Mouse (Mus musculus) hindbrain, embryonic 14.5 days (tissue): ENCODE measurements around the gene Olfr548-ps1. TPM values are rescaled to one million over a fixed set of nuclear protein-coding genes. Genes with fewer than 3 reads are reported as not detected.

Experiments used
- ATAC-seq: fragments of 200-750 bp; cut with Nextera tagmentation; 2 replicates; pipeline ENCODE4 v1.8.0; 2017; ENCODE audit warnings: moderate number of reproducible peaks, mild to moderate bottlenecking, moderate TSS enrichment, moderate library complexity; ENCODE audit not compliant: low FRiP score
- DNase-seq: peaks from one replicate; pipeline ENCODE4 v3.0.0-alpha.2; 2015; ENCODE audit warnings: low spot score
- H3K27ac ChIP-seq: fragments of 300-500 bp; sonication (generic); 2 replicates; pipeline ENCODE4 v1.5.1; 2014; ENCODE audit warnings: mild to moderate bottlenecking, moderate library complexity
- H3K27me3 ChIP-seq: fragments of 300-500 bp; sonication (generic); 2 replicates; pipeline ENCODE4 v1.6.1; 2014; ENCODE audit warnings: mild to moderate bottlenecking, low read length, mixed read lengths; ENCODE audit not compliant: control insufficient read depth, insufficient read depth
- H3K36me3 ChIP-seq: fragments of 300-500 bp; sonication (generic); replicated peaks from 2 replicates; pipeline ENCODE4 v1.6.1; 2014; ENCODE audit not compliant: control insufficient read depth, insufficient read depth
- H3K4me1 ChIP-seq: fragments of 300-500 bp; sonication (generic); replicated peaks from 2 replicates; pipeline ENCODE4 v1.6.1; 2014; ENCODE audit warnings: antibody characterized with exemption, low read length, mixed read lengths; ENCODE audit not compliant: control insufficient read depth, insufficient read depth
- H3K4me2 ChIP-seq: fragments of 300-500 bp; sonication (generic); replicated peaks from 2 replicates; pipeline ENCODE4 v1.6.1; 2014; ENCODE audit warnings: mild to moderate bottlenecking, moderate library complexity
- H3K4me3 ChIP-seq: fragments of 300-500 bp; sonication (generic); replicated peaks from 2 replicates; pipeline ENCODE4 v1.5.1; 2014; ENCODE audit warnings: mild to moderate bottlenecking, low read length
- H3K9ac ChIP-seq: fragments of 300-500 bp; sonication (generic); 2 replicates; pipeline ENCODE4 v1.6.1; 2014
- H3K9me3 ChIP-seq: fragments of 300-500 bp; sonication (generic); 2 replicates; pipeline ENCODE4 v1.6.1; 2016; ENCODE audit warnings: low read length; ENCODE audit not compliant: control insufficient read depth
- WGBS: fragments of 180-500 bp; shearing (Covaris S2); extraction: QIAGEN DNeasy Blood & Tissue Kit; methylation state at CpG from one replicate; pipeline ENCODE4 v1.1.7; 2014; 5-methylcytosine and 5-hydroxymethylcytosine counted together
- polyA plus RNA-seq: library from polyadenylated mRNA; unstranded; fragments of >200 nt; fragmentation: Nextera tagmentation; extraction: Ambion mirVana; gene quantifications from 2 replicates; pipeline ENCODE4 v1.2.1, GENCODE M21; 2014

The Olfr548-ps1 gene
- polyA plus RNA-seq, 1 experiment from 2014 or later = not detected

GRCm38 (mm10) chr7:102512814-102513435 is 27.8 kb upstream of the Olfr548-ps1 start:
- Histone ChIP-seq H3K36me3 (no peaks in the 10 kb centered on the region), H3K9me3 (no peaks in the 10 kb centered on the region), H3K4me3 (peak overlapping the region; percentile 50), H3K4me1 (no peaks in the 10 kb centered on the region), H3K4me2 (peak overlapping the region; percentile 74), H3K27me3 (0 out of 2 replicates have a peak, but pooled peaks cover 10% of the 10 kb centered on the region), H3K27ac (no peak overlapping the region), H3K9ac (peak overlapping the region; percentile 75)
- under 1% methylated on average over 54 of the region's 54 CpGs for WGBS
- peak; percentile 93 for DNase-seq
- peak; percentile 97 for ATAC-seq

- no peak overlapping the region for H3K4me3 ChIP-seq
- no peak overlapping the region for H3K27ac ChIP-seq
- no peaks in the 10 kb centered on the region for H3K4me1 ChIP-seq
- WGBS = 75% methylated on average over 4 of the region's 4 CpGs
- no peak for DNase-seq
- H3K4me2 ChIP-seq = no peak overlapping the region
- no peaks in the 10 kb centered on the region for H3K36me3 ChIP-seq
- H3K27me3 ChIP-seq = 0 out of 2 replicates have a peak, but pooled peaks cover 10% of the 10 kb centered on the region
- no peak for ATAC-seq
- H3K9me3 ChIP-seq = no peaks in the 10 kb centered on the region
- H3K9ac ChIP-seq = no peak overlapping the region
Measured at GRCm38 (mm10) chr7:102514144-102514543, 26.6 kb upstream of the Olfr548-ps1 start.

- Histone ChIP-seq H3K4me3 (no peak overlapping the region), H3K27me3 (0 out of 2 replicates have a peak, but pooled peaks cover 10% of the 10 kb centered on the region), H3K27ac (no peak overlapping the region), H3K9ac (no peak overlapping the region), H3K4me2 (no peak overlapping the region), H3K4me1 (no peaks in the 10 kb centered on the region), H3K9me3 (no peaks in the 10 kb centered on the region), H3K36me3 (no peaks in the 10 kb centered on the region)
- WGBS = 64% methylated on average over 10 of the region's 10 CpGs
- DNase-seq (no peak), ATAC-seq (no peak)
Measured at GRCm38 (mm10) chr7:102516261-102517050, 24.2 kb upstream of the Olfr548-ps1 start.

- Histone ChIP-seq H3K27me3 (0 out of 2 replicates have a peak, but pooled peaks cover 9% of the 10 kb centered on the region), H3K4me1 (no peaks in the 10 kb centered on the region), H3K9ac (no peak overlapping the region), H3K4me3 (no peak overlapping the region), H3K36me3 (no peaks in the 10 kb centered on the region), H3K9me3 (no peaks in the 10 kb centered on the region), H3K27ac (no peak overlapping the region), H3K4me2 (no peak overlapping the region)
- DNase-seq = no peak
- ATAC-seq = no peak
- 73% methylated on average over 2 of the region's 2 CpGs for WGBS
Measured at GRCm38 (mm10) chr7:102517051-102517335, 23.7 kb upstream of the Olfr548-ps1 start.

GRCm38 (mm10) chr7:102529052-102529451 is 11.6 kb upstream of the Olfr548-ps1 start:
- 88% methylated on average over 1 of the region's 1 CpGs for WGBS

GRCm38 (mm10) chr7:102534449-102534848 is 6.2 kb upstream of the Olfr548-ps1 start, which contains the start of gene Olfr547:
Gene Olfr547, plus strand, starts transcription at chr7:102534749.
- no peak within 1 kb of the TSS for H3K4me3 ChIP-seq

More at GRCm38 (mm10) chr7:102529052-102529451, 11.6 kb upstream of the Olfr548-ps1 start:
- H3K4me2 ChIP-seq = no peak overlapping the region
- H3K4me3 ChIP-seq = no peak overlapping the region
- H3K27ac ChIP-seq = no peak overlapping the region
- no peak overlapping the region for H3K9ac ChIP-seq
- H3K27me3 ChIP-seq = no peaks in the 10 kb centered on the region
- no peaks in the 10 kb centered on the region for H3K9me3 ChIP-seq
- no peaks in the 10 kb centered on the region for H3K4me1 ChIP-seq
- no peaks in the 10 kb centered on the region for H3K36me3 ChIP-seq
- DNase-seq = no peak
- ATAC-seq = no peak

GRCm38 (mm10) chr7:102541251-102541650 is 555 bp downstream of the Olfr548-ps1 start:
- Histone ChIP-seq H3K4me1 (no peaks in the 10 kb centered on the region), H3K4me3 (no peak overlapping the region), H3K27me3 (no peaks in the 10 kb centered on the region), H3K36me3 (no peaks in the 10 kb centered on the region), H3K27ac (no peak overlapping the region), H3K9ac (no peak overlapping the region), H3K9me3 (no peaks in the 10 kb centered on the region), H3K4me2 (no peak overlapping the region)
- no peak for ATAC-seq
- no peak for DNase-seq
- WGBS = 63% methylated on average over 3 of the region's 3 CpGs

More at GRCm38 (mm10) chr7:102534449-102534848, 6.2 kb upstream of the Olfr548-ps1 start, which contains the start of gene Olfr547:
- Histone ChIP-seq H3K36me3 (no peaks in the 10 kb centered on the region), H3K4me1 (no peaks in the 10 kb centered on the region), H3K9me3 (no peaks in the 10 kb centered on the region), H3K4me2 (no peak within 1 kb of the TSS), H3K9ac (no peak within 1 kb of the TSS), H3K27me3 (no peaks in the 10 kb centered on the region), H3K27ac (no peak within 1 kb of the TSS)
- 79% methylated on average over 1 of the region's 1 CpGs for WGBS
- DNase-seq = no peak
- ATAC-seq = no peak

GRCm38 (mm10) chr7:102549570-102549969 is 8.9 kb downstream of the Olfr548-ps1 start, which contains the start of gene Olfr549:
Gene Olfr549, plus strand, starts transcription at chr7:102549870.
- Histone ChIP-seq H3K4me2 (no peak within 1 kb of the TSS), H3K27me3 (no peaks in the 10 kb centered on the region), H3K36me3 (no peaks in the 10 kb centered on the region), H3K9me3 (no peaks in the 10 kb centered on the region), H3K9ac (no peak within 1 kb of the TSS), H3K4me3 (no peak within 1 kb of the TSS), H3K27ac (no peak within 1 kb of the TSS), H3K4me1 (no peaks in the 10 kb centered on the region)
- DNase-seq (no peak), ATAC-seq (no peak)
- 89% methylated on average over 3 of the region's 3 CpGs for WGBS

GRCm38 (mm10) chr7:102553279-102553678 is 12.6 kb downstream of the Olfr548-ps1 start:
- ATAC-seq (no peak), DNase-seq (no peak)
- Histone ChIP-seq H3K27ac (no peak overlapping the region), H3K9ac (no peak overlapping the region), H3K36me3 (no peaks in the 10 kb centered on the region), H3K4me2 (no peak overlapping the region), H3K4me1 (no peaks in the 10 kb centered on the region), H3K27me3 (no peaks in the 10 kb centered on the region), H3K9me3 (no peaks in the 10 kb centered on the region), H3K4me3 (no peak overlapping the region)
- 89% methylated on average over 3 of the region's 3 CpGs for WGBS
